Mouse (Mus musculus) embryonic fibroblast, embryonic 13.5 days (primary cell): ENCODE results near the gene Zmynd10. TPM values are rescaled to one million over a fixed set of nuclear protein-coding genes. Genes with fewer than 3 reads are reported as not detected.

Experiments
- H3K27ac ChIP-seq: 2 replicates; pipeline ENCODE4 v1.5.1; 2012; ENCODE audit warnings: low read length, control low read depth, inconsistent platforms; ENCODE audit not compliant: insufficient read depth
- H3K4me1 ChIP-seq: 2 replicates; pipeline ENCODE4 v1.6.1; 2011; ENCODE audit warnings: low read length; ENCODE audit not compliant: control insufficient read depth, insufficient read depth
- H3K4me3 ChIP-seq: 2 replicates; pipeline ENCODE4 v1.5.1; 2011; ENCODE audit warnings: mild to moderate bottlenecking, control low read depth, low read length; ENCODE audit not compliant: insufficient read depth
- CTCF ChIP-seq: IDR thresholded peaks from 2 replicates; pipeline ENCODE4 v1.5.1; 2011; ENCODE audit warnings: mild to moderate bottlenecking, control low read depth, low read length, moderate library complexity, borderline replicate concordance; ENCODE audit not compliant: insufficient read depth
- POLR2A ChIP-seq: IDR thresholded peaks from 2 replicates; pipeline ENCODE4 v1.6.1; 2011; ENCODE audit warnings: low read depth, mild to moderate bottlenecking, control low read depth, low read length, moderate library complexity
- polyA plus RNA-seq: library from polyadenylated mRNA; stranded (reverse); fragments of >200 nt; gene quantifications from 2 replicates; pipeline ENCODE4 v1.2.4, GENCODE M21; 2011; ENCODE audit warnings: low read depth; ENCODE audit not compliant: missing spikeins, insufficient read length

Gene Zmynd10
- polyA plus RNA-seq, 1 experiment = 0.79 TPM

DNA sequence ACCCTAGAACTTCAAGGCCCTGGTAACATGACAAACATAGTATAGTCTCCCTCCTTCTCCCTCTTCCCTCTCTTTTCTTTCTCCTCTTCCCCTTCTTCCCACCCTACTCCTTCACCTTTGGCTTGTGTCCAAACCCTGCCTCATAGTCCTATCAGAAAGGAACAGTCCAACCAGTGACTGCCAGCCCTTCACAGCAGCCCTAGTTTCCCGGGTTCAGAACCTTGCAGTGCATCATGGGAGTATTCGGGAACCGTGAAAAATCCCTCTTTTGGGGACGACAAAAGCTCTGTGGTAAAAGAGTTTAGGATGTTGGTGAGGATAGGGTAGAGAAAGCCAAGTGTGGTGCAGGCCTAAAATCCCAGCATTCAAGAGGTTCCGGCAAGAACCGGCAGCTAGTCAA is 26.8 kb upstream of the Zmynd10 start:
- Histone ChIP-seq H3K4me1 (no peaks in the 10 kb centered on the region), H3K27ac (no peak overlapping the region), H3K4me3 (no peak overlapping the region)
- TF ChIP-seq CTCF (no peak), POLR2A (no peak)

DNA sequence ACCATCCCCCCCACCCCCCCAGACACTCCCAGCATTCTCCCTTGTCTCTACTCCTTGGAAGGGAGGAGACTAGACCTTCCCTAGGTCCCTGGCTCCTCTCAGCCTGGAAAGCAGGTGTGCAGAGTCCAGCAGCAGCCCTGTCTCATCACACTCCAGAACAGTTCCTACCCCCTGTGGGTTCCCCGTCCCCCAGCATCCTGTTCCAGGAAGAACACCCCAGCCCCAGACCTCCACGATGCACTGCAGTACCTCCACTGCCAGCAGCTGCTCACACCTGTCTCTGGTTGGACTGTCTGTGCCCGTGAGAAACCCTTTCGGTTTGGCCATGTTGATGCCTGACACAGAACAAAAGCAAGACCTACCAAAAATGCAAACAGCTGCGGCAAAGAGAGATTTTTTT is 25.9 kb upstream of the Zmynd10 start:
- H3K4me3 ChIP-seq = no peak overlapping the region
- no peak for TF ChIP-seq CTCF
- TF ChIP-seq POLR2A = no peak
- H3K27ac ChIP-seq = no peak overlapping the region
- H3K4me1 ChIP-seq = no peaks in the 10 kb centered on the region

- no peak overlapping the region for H3K4me3 ChIP-seq
- TF ChIP-seq POLR2A = no peak
- TF ChIP-seq CTCF = no peak
- no peak overlapping the region for H3K27ac ChIP-seq
- H3K4me1 ChIP-seq = no peaks in the 10 kb centered on the region
These were observed 25.2 kb upstream of the Zmynd10 start for GRCm38 (mm10) chr9:107521711-107522399.

- no peaks in the 10 kb centered on the region for H3K4me1 ChIP-seq
- no peak overlapping the region for H3K27ac ChIP-seq
- TF ChIP-seq CTCF (no peak), POLR2A (no peak)
- H3K4me3 ChIP-seq = no peak overlapping the region
These were observed 24.7 kb upstream of the Zmynd10 start for GRCm38 (mm10) chr9:107522400-107522711.

- H3K27ac ChIP-seq = no peak overlapping the region
- H3K4me1 ChIP-seq = no peaks in the 10 kb centered on the region
- TF ChIP-seq CTCF (no peak), POLR2A (no peak)
- H3K4me3 ChIP-seq = peak overlapping the region; percentile 21
These were observed 20.7 kb upstream of the Zmynd10 start for GRCm38 (mm10) chr9:107526198-107527026.

DNA sequence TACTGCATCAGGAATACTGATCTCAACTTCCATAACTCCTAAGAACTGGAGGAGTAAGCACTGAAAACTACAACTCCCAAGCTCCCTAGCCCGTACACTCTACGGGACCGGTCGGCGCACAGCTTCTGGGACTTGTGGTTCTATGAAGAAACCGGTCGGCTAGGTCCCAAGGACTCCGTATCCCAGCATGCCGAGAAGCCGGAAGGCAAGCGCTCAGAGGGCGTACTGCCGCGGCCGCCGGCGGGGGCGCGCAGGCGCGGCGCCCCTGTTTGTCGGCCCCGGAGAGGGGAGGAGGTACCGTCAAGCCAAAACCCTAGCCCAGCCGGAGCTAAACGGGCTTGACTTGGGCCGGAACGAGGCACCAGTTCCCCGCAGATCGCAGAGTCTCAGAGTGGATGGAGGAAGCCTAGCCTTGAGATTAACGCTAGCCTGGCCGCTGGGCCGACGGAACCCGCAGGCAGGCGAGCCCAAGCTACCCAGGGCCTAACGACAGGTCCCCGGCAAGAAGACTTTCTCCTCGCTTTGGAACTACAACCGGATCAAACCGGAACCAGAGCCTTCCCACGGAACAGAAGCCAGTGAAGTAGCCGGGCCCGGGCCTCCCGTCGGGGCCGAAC is 13.2 kb upstream of the Zmynd10 start, which contains the start of gene Tmem115:
Gene Tmem115, plus strand, starts transcription at position 155 of the 617 bp plus-strand sequence.
- peak within 1 kb of the TSS; percentile 76 for H3K4me3 ChIP-seq
- peak within 1 kb of the TSS; percentile 78 for H3K27ac ChIP-seq
- H3K4me1 ChIP-seq = peaks cover 5% of the 10 kb centered on the region; the same call in 1 of the 2 replicates
- TF ChIP-seq POLR2A (peak; percentile 93), CTCF (no peak)

- H3K27ac ChIP-seq = peak overlapping the region; percentile 78
- TF ChIP-seq POLR2A = no peak; the same call in 1 of the 2 replicates
- TF ChIP-seq CTCF = no peak
- H3K4me3 ChIP-seq = peak overlapping the region; percentile 76
- peaks cover 5% of the 10 kb centered on the region; the same call in 1 of the 2 replicates for H3K4me1 ChIP-seq
These were observed 12.5 kb upstream of the Zmynd10 start for GRCm38 (mm10) chr9:107534408-107535202.

DNA sequence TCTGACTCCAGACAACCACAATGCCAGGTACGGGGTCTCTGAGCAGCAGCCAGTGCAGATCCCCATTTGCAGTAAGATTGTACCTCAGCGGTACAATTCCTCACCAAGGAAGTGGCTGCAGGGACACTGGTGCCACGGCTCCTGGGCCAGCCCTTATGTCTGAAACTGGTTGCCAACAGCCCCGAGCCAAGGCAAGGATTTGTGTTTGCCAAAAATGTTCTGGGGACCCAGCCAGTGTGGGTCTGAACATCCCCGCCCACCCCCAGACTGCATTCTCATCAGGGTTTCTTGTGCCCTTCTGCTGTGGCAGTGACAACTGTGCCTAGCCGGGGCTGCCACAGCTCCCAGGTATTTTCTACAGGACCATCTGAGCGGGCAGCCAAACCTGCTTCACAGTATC is 8.9 kb upstream of the Zmynd10 start:
- peaks cover 8% of the 10 kb centered on the region; the same call in 1 of the 2 replicates for H3K4me1 ChIP-seq
- no peak for TF ChIP-seq POLR2A
- no peak for TF ChIP-seq CTCF

DNA sequence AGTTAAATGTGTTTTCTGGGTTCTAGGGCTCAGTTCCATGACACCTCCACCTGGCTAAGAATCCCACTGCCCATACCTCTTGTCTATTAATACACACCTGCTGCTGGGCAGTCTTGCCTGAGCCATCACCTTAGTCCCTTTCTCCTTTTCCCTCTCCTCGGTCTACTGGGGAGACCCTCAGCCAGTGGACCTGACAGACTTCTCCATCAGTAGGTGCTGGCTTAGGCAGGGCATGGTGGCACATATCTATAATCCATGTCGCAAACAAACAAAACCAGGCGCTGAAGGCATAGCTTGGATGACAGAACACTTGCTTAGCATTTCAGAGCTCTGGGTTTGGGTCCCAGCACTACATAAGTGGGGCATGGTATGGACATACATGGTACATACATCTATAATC is 8.4 kb upstream of the Zmynd10 start:
- peaks cover 8% of the 10 kb centered on the region; the same call in 1 of the 2 replicates for H3K4me1 ChIP-seq

More for the DNA sequence above, 8.9 kb upstream of the Zmynd10 start:
- no peak overlapping the region for H3K27ac ChIP-seq
- H3K4me3 ChIP-seq = no peak overlapping the region

GRCm38 (mm10) chr9:107539940-107540339 is 7.2 kb upstream of the Zmynd10 start:
- peaks cover 8% of the 10 kb centered on the region; the same call in 1 of the 2 replicates for H3K4me1 ChIP-seq
- TF ChIP-seq POLR2A (no peak), CTCF (no peak)
- H3K27ac ChIP-seq = no peak overlapping the region
- H3K4me3 ChIP-seq = no peak overlapping the region

More for the DNA sequence above, 8.4 kb upstream of the Zmynd10 start:
- Histone ChIP-seq H3K27ac (no peak overlapping the region), H3K4me3 (no peak overlapping the region)
- TF ChIP-seq POLR2A (no peak), CTCF (no peak)
